In the genomic region with DNA sequence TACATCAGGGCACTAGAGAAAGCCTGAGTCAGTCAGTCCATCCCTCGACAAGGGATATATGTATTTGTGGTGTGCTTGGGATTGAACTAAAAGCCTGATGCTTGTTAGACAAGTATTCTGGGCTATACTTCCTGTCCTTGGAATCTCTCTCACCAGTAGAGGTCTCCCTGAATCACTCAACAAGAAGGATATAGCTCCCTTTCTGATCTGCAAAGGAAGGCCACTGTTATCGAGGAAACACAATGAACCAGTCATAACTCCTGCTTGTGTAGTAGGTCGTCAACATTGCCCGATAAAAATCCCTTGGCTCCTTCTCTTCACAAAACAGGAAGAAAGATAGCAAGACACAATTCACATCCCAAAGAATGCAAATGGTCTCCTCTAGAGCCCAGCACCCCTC, we compare ENCODE assay signal across 13 mouse cellular contexts.
A peak's percentile ranks its signal among the peaks of the same experiment; 100 is the strongest.
DNase-seq lines count a peak whose midpoint lies in the region; ATAC-seq and TF ChIP-seq lines count a peak whose summit lies in the region.
"Had no signal": no experiment of that assay in that cellular context is flagged by ENCODE, and none has a peak within 500 bp of the region (broad histone marks: within the 10 kb centered on the region; RNA-seq: fewer than 3 reads in every experiment).

No protein-coding gene starts in this region.

- no peaks in the 10 kb centered on the region for H3K79me2 ChIP-seq in liver, adult 2 months (ENCODE audit: control insufficient read depth, insufficient read depth, low read length)
- H3K79me2 ChIP-seq in MEL (ENCODE audit: control insufficient read depth, insufficient read depth, low read length, poor library complexity), result no peaks in the 10 kb centered on the region

- peak; percentile 26 to 31 for DNase-seq in heart, adult 18-20 months
- no peak for DNase-seq in heart, postnatal 4 days
- peak; percentile 33 for DNase-seq in liver, adult 2 months (ENCODE audit: extremely low read depth, low read depth, low spot score)
- DNase-seq in MEL (ENCODE audit: low read depth, low spot score), result peak; percentile 66
- no peak for DNase-seq in right cerebral cortex, postnatal 4 days
- DNase-seq in B cell, adult 2 months, result no peak
- DNase-seq: adrenal gland, adult 2 months; embryo, embryonic 11 days; liver, embryonic 13.5 days had no signal

- no peaks in the 10 kb centered on the region for H3K9me3 ChIP-seq in liver, embryonic 12.5 days (replicated peaks)
- H3K9me3 ChIP-seq in MEL (replicated peaks; ENCODE audit: insufficient read depth, low read length), result no peaks in the 10 kb centered on the region
- H3K9me3 ChIP-seq: hindbrain, embryonic 12.5 days; liver, embryonic 13.5 days; midbrain, embryonic 13.5 days had no signal

- WGBS in liver, adult 2 months, result 70% methylated on average over 4 of the region's 4 CpGs
- WGBS in liver, embryonic 12.5 days (ENCODE audit: insufficient replicate concordance), result 58% methylated on average over 4 of the region's 4 CpGs

- no peak overlapping the region for H3K4me3 ChIP-seq in liver, adult 2 months (ENCODE audit: insufficient read depth, low read depth, low read length)
- no peak overlapping the region for H3K4me3 ChIP-seq in liver, embryonic 12.5 days
- peak overlapping the region; percentile 33 to 39 for H3K4me3 ChIP-seq in MEL (ENCODE audit: control insufficient read depth in 1 of 2, insufficient read depth in 1 of 2, low read depth in 2 of 2, low read length in 2 of 2)
- H3K4me3 ChIP-seq: hindbrain, embryonic 12.5 days; liver, embryonic 13.5 days; midbrain, embryonic 13.5 days had no signal

- peak; percentile 39 for TF ChIP-seq CTCF in liver, adult 2 months (IDR thresholded peaks at IDR 0.05; ENCODE audit: low read depth, low read length)
- peak in 1 of 3 experiments; percentile 67; a peak in 3 of 6 replicates for TF ChIP-seq CTCF in MEL (IDR thresholded peaks at IDR 0.05 in 2 of 3, conservative IDR thresholded peaks at IDR 0.05 in 1 of 3; ENCODE audit: control insufficient read depth in 1 of 3, insufficient read depth in 1 of 3, low read depth in 2 of 3, low read length in 3 of 3, poor library complexity in 1 of 3, severe bottlenecking in 1 of 3)

- no peak overlapping the region for H3K4me2 ChIP-seq in liver, embryonic 12.5 days
- H3K4me2 ChIP-seq: hindbrain, embryonic 12.5 days; liver, embryonic 13.5 days; midbrain, embryonic 13.5 days had no signal

- no peak for ATAC-seq in liver, embryonic 12.5 days
- ATAC-seq in megakaryocyte, adult 5-6 weeks (ENCODE audit: poor library complexity, severe bottlenecking), result peak; percentile 34; the same call in 1 of the 2 replicates
- ATAC-seq: midbrain, embryonic 13.5 days had no signal

- TF ChIP-seq RAD21 in MEL (IDR thresholded peaks at IDR 0.05; ENCODE audit: low read depth, low read length), result peak; percentile 69

- no peaks in the 10 kb centered on the region for H3K27me3 ChIP-seq in liver, adult 2 months (ENCODE audit: control insufficient read depth, insufficient read depth, low read length)
- no peaks in the 10 kb centered on the region for H3K27me3 ChIP-seq in liver, embryonic 12.5 days (replicated peaks)
- H3K27me3 ChIP-seq in MEL (ENCODE audit: control insufficient read depth in 1 of 2, insufficient read depth in 2 of 2, low read length in 2 of 2), result no peaks in the 10 kb centered on the region
- H3K27me3 ChIP-seq: hindbrain, embryonic 12.5 days; liver, embryonic 13.5 days; midbrain, embryonic 13.5 days had no signal

- no peaks in the 10 kb centered on the region for H3K4me1 ChIP-seq in liver, adult 2 months (ENCODE audit: control insufficient read depth, insufficient read depth, low read length)
- no peaks in the 10 kb centered on the region for H3K4me1 ChIP-seq in liver, embryonic 12.5 days
- H3K4me1 ChIP-seq in MEL (ENCODE audit: control insufficient read depth in 1 of 2, insufficient read depth in 2 of 2, low read length in 2 of 2), result peaks cover 3 to 10% of the 10 kb centered on the region in 2 experiments
- H3K4me1 ChIP-seq: hindbrain, embryonic 12.5 days; liver, embryonic 13.5 days; midbrain, embryonic 13.5 days had no signal

- no peak overlapping the region for H3K9ac ChIP-seq in liver, adult 2 months (ENCODE audit: low read depth, low read length)
- no peak overlapping the region for H3K9ac ChIP-seq in liver, embryonic 12.5 days
- H3K9ac ChIP-seq in MEL (ENCODE audit: control insufficient read depth, low read depth, low read length, poor library complexity, severe bottlenecking), result no peak overlapping the region
- H3K9ac ChIP-seq: hindbrain, embryonic 12.5 days; liver, embryonic 13.5 days; midbrain, embryonic 13.5 days had no signal

- no peak for TF ChIP-seq EP300 in MEL (IDR thresholded peaks at IDR 0.05; ENCODE audit: low read depth in 1 of 2, low read length in 2 of 2)

- H3K36me3 ChIP-seq in liver, adult 2 months (ENCODE audit: control insufficient read depth, insufficient read depth, low read length), result no peaks in the 10 kb centered on the region
- no peaks in the 10 kb centered on the region for H3K36me3 ChIP-seq in liver, embryonic 12.5 days
- H3K36me3 ChIP-seq in MEL (ENCODE audit: control insufficient read depth in 1 of 2, insufficient read depth in 2 of 2, low read length in 2 of 2), result peaks cover 0 to 4% of the 10 kb centered on the region in 2 experiments; a peak in 2 of 4 replicates
- H3K36me3 ChIP-seq: hindbrain, embryonic 12.5 days; liver, embryonic 13.5 days; midbrain, embryonic 13.5 days had no signal

- TF ChIP-seq POLR2A in liver, adult 2 months (IDR thresholded peaks at IDR 0.05; ENCODE audit: extremely low read depth, insufficient read depth, low read length), result no peak
- TF ChIP-seq POLR2A in MEL (IDR thresholded peaks at IDR 0.05; ENCODE audit: control insufficient read depth in 1 of 2, insufficient read depth in 1 of 2, low read depth in 1 of 2, low read length in 2 of 2, poor library complexity in 1 of 2), result no peak

- 0 out of 2 replicates have a peak overlapping the region, but pooled peaks have one; percentile 23 for H3K27ac ChIP-seq in liver, adult 2 months (replicated peaks; ENCODE audit: insufficient read depth, low read depth, low read length)
- H3K27ac ChIP-seq in liver, embryonic 12.5 days, result no peak overlapping the region
- no peak overlapping the region for H3K27ac ChIP-seq in MEL (ENCODE audit: control insufficient read depth, low read depth, low read length)
- H3K27ac ChIP-seq: hindbrain, embryonic 12.5 days; liver, embryonic 13.5 days; midbrain, embryonic 13.5 days had no signal

TF ChIP-seq in MEL, 35 proteins besides CTCF, POLR2A, EP300 and RAD21:
- TF ChIP-seq MAZ (IDR thresholded peaks at IDR 0.05; ENCODE audit: low read depth, low read length), result no peak
- peak; percentile 51; the same call in 1 of the 2 replicates for TF ChIP-seq ZC3H11A (IDR thresholded peaks at IDR 0.05; ENCODE audit: low read depth, low read length)
- no peak; the same call in 1 of the 2 replicates for TF ChIP-seq SIN3A (IDR thresholded peaks at IDR 0.05; ENCODE audit: low read length)
- TF ChIP-seq KAT2A (conservative IDR thresholded peaks at IDR 0.05; ENCODE audit: low read depth, low read length), result no peak
- TF ChIP-seq MYB (IDR thresholded peaks at IDR 0.05; ENCODE audit: low read depth, low read length), result no peak
- no peak for TF ChIP-seq MAX (IDR thresholded peaks at IDR 0.05; ENCODE audit: low read length)
- no peak for TF ChIP-seq ZMIZ1 (IDR thresholded peaks at IDR 0.05; ENCODE audit: low read depth, low read length)
- no peak for TF ChIP-seq CHD1 (IDR thresholded peaks at IDR 0.05; ENCODE audit: low read depth, low read length)
- TF ChIP-seq SMC3 (IDR thresholded peaks at IDR 0.05; ENCODE audit: low read depth, low read length), result peak; percentile 72
- 0 out of 2 replicates have a peak, but pooled peaks have one; percentile 15 for TF ChIP-seq GATA1 (IDR thresholded peaks at IDR 0.05; ENCODE audit: low read depth, low read length)
- no peak for TF ChIP-seq NELFE (IDR thresholded peaks at IDR 0.05; ENCODE audit: low read depth, low read length)
- TF ChIP-seq GABPA (IDR thresholded peaks at IDR 0.05; ENCODE audit: low read depth, low read length), result no peak
- no peak for TF ChIP-seq TAL1 (IDR thresholded peaks at IDR 0.05; ENCODE audit: low read length)
- no peak for TF ChIP-seq POLR2AphosphoS5 (IDR thresholded peaks at IDR 0.05; ENCODE audit: borderline replicate concordance, low read depth, low read length)
- peak; percentile 47; the same call in 1 of the 2 replicates for TF ChIP-seq ELF1 (IDR thresholded peaks at IDR 0.05; ENCODE audit: low read depth, low read length)

Comparison
In these comparisons a context has a peak if more than half of its experiments do, and no peak if none do; other contexts are left out.
1. DNase-seq: peak in heart, adult 18-20 months (2 of 2), liver, adult 2 months (single experiment) and MEL (single experiment); none in heart, postnatal 4 days (single experiment), right cerebral cortex, postnatal 4 days (single experiment) and B cell, adult 2 months (0 of 2).
2. H3K4me3 ChIP-seq: peak in MEL (2 of 2); none in liver, adult 2 months (single experiment) and liver, embryonic 12.5 days (single experiment).